Mouse (Mus musculus): ENCODE results near the gene Shank1.

GRCm38 (mm10) chr7:44337121-44337849 is 27.2 kb downstream of the Shank1 start:
- TF ChIP-seq POLR2A (IDR thresholded peaks at IDR 0.05; ENCODE audit: control insufficient read depth, low read depth, low read length), result no peak
- no peak for TF ChIP-seq CTCF (IDR thresholded peaks at IDR 0.05; ENCODE audit: control insufficient read depth, insufficient read depth, insufficient replicate concordance, low read depth, low read length)

All from testis, adult 2 months (tissue).